Mouse (Mus musculus): ENCODE data around the gene Tbx21.

GRCm38 (mm10) chr11:97098791-97099190 is 16.3 kb downstream of the Tbx21 start:
- no peak for TF ChIP-seq USF1 (IDR thresholded peaks at IDR 0.05; ENCODE audit: low read depth)
- TF ChIP-seq MYOD1 (IDR thresholded peaks at IDR 0.05; ENCODE audit: control insufficient read depth, insufficient read length, low read depth), result no peak
- no peak for TF ChIP-seq CTCF (IDR thresholded peaks at IDR 0.05; ENCODE audit: control insufficient read depth, insufficient read depth, insufficient read length)
- no peak for TF ChIP-seq CEBPB (IDR thresholded peaks at IDR 0.05; ENCODE audit: low read depth)
- no peak for TF ChIP-seq MAX (IDR thresholded peaks at IDR 0.05)
- no peak for TF ChIP-seq FOSL1 (IDR thresholded peaks at IDR 0.05; ENCODE audit: insufficient read depth, low read length, poor library complexity, severe bottlenecking)
- TF ChIP-seq MYOG (IDR thresholded peaks at IDR 0.05; ENCODE audit: control insufficient read depth, extremely low read depth, insufficient read length), result no peak

Measured in C2C12 (cell line).